Mouse (Mus musculus) cortical plate, adult 2 months (tissue): ENCODE data around the gene Pmis2. TPM values are rescaled to one million over a fixed set of nuclear protein-coding genes. Genes with fewer than 3 reads are reported as not detected.

Experiments
- H3K27ac ChIP-seq: fragments of 200-500 bp; 2 replicates; pipeline ENCODE4 v1.5.1; 2012; ENCODE audit warnings: low read length, control low read depth, inconsistent platforms; ENCODE audit not compliant: insufficient read depth
- H3K4me1 ChIP-seq: fragments of 200-500 bp; 2 replicates; pipeline ENCODE4 v1.6.1; 2011; ENCODE audit warnings: low read length; ENCODE audit not compliant: control insufficient read depth, insufficient read depth
- H3K4me3 ChIP-seq: fragments of 200-500 bp; 2 replicates; pipeline ENCODE4 v1.5.1; 2011; ENCODE audit warnings: mild to moderate bottlenecking, low read length, control low read depth; ENCODE audit not compliant: insufficient read depth
- CTCF ChIP-seq: fragments of 200-500 bp; IDR thresholded peaks from 2 replicates; pipeline ENCODE4 v1.5.1; 2011; ENCODE audit warnings: mild to moderate bottlenecking, control low read depth, low read length; ENCODE audit not compliant: insufficient read depth; ENCODE audit errors: extremely low read depth
- POLR2A ChIP-seq: fragments of 200-500 bp; IDR thresholded peaks from 2 replicates; pipeline ENCODE4 v1.6.1; 2011; ENCODE audit warnings: mild to moderate bottlenecking, low read length, control low read depth; ENCODE audit not compliant: insufficient read depth; ENCODE audit errors: extremely low read depth
- polyA plus RNA-seq: library from polyadenylated mRNA; depleted of rRNA; stranded (reverse); fragments of >200 nt; gene quantifications from 2 replicates; pipeline ENCODE4 v1.2.3, GENCODE M21; 2012

The Pmis2 gene
- polyA plus RNA-seq, 1 experiment: not detected

DNA sequence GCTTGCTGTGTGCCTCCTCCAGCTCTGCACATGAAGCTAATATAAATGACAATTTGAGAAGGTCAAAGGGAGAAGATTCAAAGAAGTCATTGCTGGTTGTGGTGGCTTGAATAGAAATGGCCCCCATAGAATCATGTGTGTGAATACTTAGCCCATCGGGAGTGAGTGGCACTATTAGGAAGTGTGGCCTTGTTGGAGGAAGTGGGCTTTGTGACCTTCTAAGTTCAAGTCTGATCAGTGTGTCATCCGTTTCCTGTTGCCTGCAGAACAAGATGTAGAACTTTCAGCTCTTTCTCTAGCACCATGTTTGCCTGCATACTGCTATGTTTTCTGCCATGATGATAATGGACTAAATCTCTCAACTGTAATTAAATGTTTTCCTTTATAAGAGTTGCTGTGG lies 12.0 kb upstream of the Pmis2 start:
- no peak for TF ChIP-seq CTCF
- no peak for TF ChIP-seq POLR2A
- no peak overlapping the region for H3K4me3 ChIP-seq
- no peak overlapping the region for H3K27ac ChIP-seq
- H3K4me1 ChIP-seq: peaks cover 2% of the 10 kb centered on the region; the same call in 1 of the 2 replicates

DNA sequence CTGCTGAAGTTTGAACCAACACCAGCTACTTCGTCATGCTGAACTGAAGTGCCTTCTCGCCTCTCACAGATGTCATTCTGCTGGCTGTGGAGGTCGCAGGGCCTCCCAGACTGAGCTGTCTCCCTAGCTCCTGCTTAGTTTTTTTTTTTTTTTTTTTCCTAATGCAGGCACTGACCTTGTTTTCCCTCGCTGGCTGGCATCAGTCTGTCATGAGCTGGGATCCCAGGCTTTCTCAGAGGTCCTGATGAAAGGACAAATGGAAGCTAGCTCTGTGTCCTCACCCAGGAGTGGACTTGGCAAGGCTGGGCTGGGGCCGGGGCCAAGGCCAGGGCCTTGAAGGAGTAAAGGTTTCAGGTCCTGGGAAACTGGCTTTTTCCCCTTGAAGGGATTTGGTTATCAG lies 10.5 kb upstream of the Pmis2 start:
- no peaks in the 10 kb centered on the region for H3K4me1 ChIP-seq
- no peak for TF ChIP-seq POLR2A
- no peak for TF ChIP-seq CTCF

DNA sequence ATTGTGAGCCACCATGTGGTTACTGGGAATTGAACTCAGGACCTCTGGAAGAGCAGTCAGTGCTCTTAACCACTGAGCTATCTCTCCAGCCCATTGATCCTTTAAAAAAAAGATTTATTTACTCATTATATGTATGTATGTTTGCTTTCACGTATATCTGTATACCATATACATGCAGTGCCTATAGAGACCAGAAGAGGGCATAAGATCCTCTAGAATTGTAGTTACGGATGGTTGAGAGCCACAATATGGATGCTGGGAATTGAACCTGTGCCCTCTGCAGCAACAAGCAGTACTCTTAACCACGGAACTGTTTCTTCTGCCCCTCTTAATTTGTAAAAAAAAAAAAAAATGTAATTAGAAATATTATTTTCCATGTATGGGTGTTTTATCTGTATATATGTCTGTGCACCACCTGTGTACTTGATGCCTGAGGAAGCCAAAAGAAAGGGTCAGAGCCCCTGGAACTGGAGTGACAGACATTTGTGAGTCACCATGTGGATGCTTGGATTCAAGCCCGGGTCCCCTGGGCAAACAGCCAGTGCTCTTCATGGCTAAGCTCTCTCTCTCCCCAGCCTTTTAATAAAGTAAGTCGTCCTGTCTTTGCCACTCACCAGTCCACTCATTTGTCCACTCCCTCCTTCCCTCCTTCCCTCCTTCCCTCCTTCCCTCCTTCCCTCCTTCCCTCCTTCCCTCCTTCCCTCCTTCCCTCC lies 7.0 kb upstream of the Pmis2 start:
- no peak for TF ChIP-seq POLR2A
- TF ChIP-seq CTCF: no peak
- Histone ChIP-seq H3K27ac (no peak overlapping the region), H3K4me3 (no peak overlapping the region), H3K4me1 (no peaks in the 10 kb centered on the region)

More for the DNA sequence above, 10.5 kb upstream of the Pmis2 start:
- H3K27ac ChIP-seq: no peak overlapping the region
- H3K4me3 ChIP-seq: no peak overlapping the region

DNA sequence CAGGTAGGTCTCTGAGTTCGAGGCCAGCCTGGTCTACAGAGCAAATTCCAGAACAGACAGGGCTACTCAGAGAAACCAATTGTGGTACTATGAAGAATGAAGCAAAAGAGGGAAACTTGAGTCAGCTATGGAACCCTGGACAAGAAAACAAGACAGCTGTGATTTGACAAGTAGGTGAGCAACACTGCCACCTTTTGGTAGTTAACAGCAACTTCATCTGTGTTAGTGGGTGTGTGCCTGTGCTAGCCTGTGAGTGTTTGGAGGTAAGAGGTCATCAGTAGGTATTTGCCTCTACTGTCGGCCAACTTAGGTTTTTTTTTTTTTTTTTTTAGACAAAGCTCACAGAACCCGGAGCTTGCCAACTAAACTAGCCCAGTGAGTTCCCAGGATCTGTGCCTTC lies 2.2 kb downstream of the Pmis2 start:
- H3K4me1 ChIP-seq: no peaks in the 10 kb centered on the region
- H3K4me3 ChIP-seq: no peak overlapping the region
- no peak overlapping the region for H3K27ac ChIP-seq
- TF ChIP-seq POLR2A (no peak), CTCF (peak; percentile 13; the same call in 1 of the 2 replicates)

DNA sequence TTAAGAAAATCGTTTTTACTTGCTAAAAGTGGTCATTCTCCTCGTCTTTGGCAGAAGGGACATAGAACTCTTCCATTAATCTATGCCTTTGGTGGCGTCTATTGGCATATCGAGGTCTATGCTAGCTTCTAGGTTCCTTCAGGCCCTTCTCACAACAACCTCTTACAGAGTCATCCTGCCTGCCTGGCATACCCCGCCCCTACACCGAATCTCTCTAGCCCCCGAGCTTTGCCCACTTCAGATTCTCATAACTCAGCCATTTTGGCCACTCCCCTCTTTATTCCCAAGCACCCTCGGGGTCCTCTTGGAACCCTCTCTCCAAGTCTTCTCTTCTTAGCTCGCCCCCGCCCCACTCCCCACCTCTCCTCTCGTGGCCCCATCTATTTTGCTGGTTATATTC lies 6.1 kb downstream of the Pmis2 start:
- H3K4me1 ChIP-seq: no peaks in the 10 kb centered on the region
- no peak overlapping the region for H3K27ac ChIP-seq
- H3K4me3 ChIP-seq: peak overlapping the region; percentile 35
- no peak for TF ChIP-seq POLR2A
- no peak for TF ChIP-seq CTCF

DNA sequence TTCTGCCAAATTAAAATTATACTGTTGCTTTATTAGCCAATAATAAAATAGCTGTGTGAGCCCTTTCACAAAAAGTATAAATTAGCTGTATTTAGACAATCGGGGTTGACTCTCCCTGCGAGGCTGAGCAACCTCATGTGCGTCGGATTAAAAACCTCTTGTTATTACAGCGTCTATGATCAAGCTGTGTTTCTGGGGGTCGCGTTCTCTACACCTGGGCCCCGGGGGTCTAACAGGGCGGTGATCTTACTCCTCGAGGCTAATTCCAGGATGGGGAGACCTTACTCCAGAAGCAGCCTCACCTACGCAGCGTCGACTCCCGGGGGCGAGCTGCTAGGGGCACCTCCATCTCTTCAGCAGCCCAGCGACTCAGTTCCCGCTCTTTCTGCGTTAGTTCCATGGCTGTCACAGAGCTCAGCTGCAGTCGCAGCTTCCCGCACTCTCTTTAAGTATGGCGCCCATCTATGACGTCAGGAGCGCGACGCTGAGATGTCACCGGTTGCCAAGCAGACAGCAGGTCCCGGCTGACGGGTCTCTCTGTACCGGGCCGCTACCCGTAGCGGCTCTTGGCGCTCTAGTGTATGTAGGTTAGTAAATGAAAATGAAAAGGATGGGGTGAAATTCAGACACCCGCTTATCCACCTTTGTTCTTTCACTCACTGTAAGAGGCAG lies 6.7 kb downstream of the Pmis2 start, which contains the start of gene Haus5:
TSS of gene Haus5 (minus strand) at position 466 of the 672 bp plus-strand sequence.
- Histone ChIP-seq H3K4me1 (no peaks in the 10 kb centered on the region), H3K27ac (no peak within 1 kb of the TSS), H3K4me3 (peak within 1 kb of the TSS; percentile 35)
- TF ChIP-seq CTCF (no peak), POLR2A (peak; percentile 74)

DNA sequence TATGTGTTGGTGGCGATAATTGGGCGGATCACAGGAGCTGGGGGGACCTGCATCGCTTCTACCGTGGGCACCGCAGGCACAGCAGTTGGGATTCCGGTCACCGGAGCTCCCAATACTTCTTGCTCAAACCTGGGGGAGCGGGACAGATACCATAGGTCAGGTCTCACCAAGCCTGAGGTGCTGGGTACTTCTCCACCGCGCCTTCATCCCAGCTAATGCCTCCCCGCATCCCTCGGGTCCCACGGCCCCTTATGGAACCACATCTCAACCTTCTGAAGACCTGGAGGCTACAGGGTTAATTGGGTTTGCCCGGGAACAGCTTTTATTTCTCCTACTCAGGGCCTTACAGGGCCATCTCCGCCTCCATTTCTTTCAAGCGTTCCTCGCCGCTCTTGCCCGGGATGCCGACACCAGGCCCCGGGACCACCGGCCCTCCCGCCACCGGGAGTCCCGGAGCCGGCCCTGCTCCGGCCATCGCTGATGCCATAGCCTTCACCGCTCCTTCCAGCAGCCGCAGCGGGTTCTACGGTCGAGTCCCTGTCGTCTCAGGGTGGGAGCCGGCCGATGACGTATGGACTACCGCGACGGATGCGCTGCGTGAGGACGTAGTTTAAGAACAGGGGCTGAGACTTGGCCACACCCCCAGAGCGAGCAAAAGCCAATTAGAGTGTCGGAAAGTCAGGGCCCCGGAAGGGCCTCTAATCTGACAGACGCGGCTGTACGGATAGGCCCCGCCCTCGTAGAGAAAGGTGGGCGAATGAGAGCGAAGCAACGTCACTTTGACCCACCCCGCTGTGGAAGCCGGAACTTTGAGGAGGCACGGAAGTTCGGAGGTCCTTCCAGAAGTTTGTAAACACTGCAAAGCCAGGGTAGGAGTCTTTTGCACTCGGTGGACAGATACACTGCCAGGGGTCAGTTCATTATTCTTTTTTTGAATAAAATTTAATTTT lies 21.5 kb downstream of the Pmis2 start, which contains the start of gene Rbm42:
TSS of gene Rbm42 (minus strand) at position 727 of the 950 bp plus-strand sequence.
- peak; percentile 55; the same call in 1 of the 2 replicates for TF ChIP-seq POLR2A
- no peak for TF ChIP-seq CTCF
- Histone ChIP-seq H3K4me1 (peaks cover 2% of the 10 kb centered on the region; the same call in 1 of the 2 replicates), H3K27ac (no peak within 1 kb of the TSS), H3K4me3 (peak within 1 kb of the TSS; percentile 81)

DNA sequence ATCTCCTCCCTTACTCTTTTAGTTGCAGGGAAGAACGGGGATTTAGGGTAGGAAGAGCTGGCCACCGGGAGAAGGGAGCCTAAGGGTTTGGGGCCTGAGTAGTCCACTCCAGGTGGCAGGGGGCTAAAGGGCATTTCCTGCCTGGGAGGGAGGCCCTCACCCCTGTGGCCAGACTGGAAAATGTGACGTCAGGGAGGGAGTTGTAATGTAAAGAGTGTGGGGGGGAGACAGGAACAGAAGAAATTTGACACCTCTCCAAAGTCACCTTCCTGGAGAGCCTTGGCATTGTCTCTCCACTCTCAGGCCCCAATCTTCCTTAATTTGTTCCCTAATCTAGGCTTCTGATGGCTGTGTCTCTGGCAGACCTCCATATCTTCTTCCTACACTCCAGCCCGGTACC lies 32.3 kb downstream of the Pmis2 start:
- TF ChIP-seq POLR2A: no peak
- TF ChIP-seq CTCF: no peak
- no peak overlapping the region for H3K27ac ChIP-seq
- H3K4me1 ChIP-seq: no peaks in the 10 kb centered on the region
- H3K4me3 ChIP-seq: no peak overlapping the region

DNA sequence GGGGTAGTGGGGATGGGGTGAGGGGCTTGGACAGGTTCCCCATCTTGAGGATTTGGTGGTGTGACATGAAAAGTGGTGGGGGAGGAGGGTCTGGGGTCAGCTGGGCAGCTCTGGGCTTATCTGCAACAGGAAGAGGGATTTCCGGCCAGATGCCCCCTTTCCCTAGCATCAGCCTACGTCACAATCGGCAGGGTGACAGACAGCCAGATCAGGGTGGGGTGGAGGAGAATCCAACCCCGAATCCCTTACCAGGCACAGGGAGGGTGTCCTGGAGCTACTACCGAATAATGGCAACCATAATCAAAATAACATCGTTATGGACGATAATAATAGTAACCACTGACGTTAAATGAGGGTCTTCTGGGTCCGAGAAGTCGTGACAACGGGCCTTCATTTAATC lies 35.0 kb downstream of the Pmis2 start:
- H3K4me1 ChIP-seq: no peaks in the 10 kb centered on the region
- H3K4me3 ChIP-seq: no peak overlapping the region
- no peak for TF ChIP-seq POLR2A
- no peak for TF ChIP-seq CTCF
- no peak overlapping the region for H3K27ac ChIP-seq
